Mouse (Mus musculus): ENCODE measurements around the gene Ctrl.
"Not testable (repeated sequence)": the region's sequence is repeated elsewhere in the genome, so short reads cannot be mapped to it uniquely, and the experiment has no call there.

The Ctrl gene

DNA sequence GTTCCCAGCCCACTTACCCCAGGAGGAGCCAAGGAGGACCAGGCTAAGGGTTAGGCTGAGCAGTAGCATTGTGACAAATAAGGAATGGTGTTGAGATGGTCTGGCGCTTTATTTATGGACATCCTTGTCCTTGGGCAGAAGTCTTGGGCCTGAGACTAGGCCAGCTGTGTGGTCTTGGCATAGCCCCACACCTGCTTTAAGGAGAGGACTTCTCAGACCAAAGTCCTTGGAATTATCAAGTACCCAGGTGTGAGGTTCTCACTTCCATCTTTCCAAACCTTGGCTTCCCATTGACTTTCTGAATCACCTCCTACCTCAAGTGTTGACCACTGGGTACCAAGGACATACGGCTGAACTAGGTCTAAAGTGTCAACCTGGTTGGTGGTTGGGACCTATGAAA lies at the start of gene Ctrl:
Ctrl (minus strand) TSS at position 101 of the 400 bp plus-strand sequence.
- DNase-seq (ENCODE audit: low read depth), result no peak

DNA sequence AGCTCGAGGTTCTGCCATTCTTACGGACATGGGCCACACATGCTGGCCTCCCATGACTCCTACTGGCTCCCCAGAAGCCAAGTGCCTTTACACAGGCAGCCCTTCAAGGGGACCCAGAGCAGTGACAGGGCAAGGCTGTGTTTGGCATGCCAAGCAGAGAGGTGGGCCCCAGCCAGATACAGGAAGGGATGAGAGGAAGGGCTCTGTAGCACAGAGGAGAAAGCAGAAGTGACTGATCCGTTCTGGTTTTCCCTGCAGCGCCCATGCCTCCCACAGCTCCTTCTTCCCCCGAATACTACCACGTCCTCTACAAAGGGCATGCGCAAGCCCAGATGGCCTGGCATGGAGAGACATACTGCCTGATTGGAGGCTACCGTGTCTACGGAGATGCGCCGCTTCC lies 49.7 kb upstream of the Ctrl start:
- DNase-seq (ENCODE audit: low read depth), result not testable (repeated sequence)

DNA sequence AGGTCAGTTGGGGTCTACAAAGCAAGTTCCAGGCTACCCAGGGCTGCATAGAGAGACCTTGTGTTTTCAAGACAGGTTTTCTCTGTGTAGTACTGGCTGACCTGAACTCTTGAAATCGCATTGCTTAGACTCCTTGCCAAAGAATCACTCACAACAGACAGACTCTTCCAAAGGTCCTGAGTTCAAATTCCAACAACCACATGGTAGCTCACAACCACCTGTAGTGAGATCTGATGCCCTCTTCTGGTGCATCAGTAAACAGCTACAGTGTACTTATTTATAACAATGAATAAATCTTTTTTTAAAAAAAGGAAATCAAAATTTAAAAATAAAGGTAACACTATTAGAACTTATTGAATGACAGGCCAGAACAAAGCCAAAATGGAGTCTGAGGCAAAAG lies 47.5 kb upstream of the Ctrl start:
- DNase-seq (ENCODE audit: low read depth), result no peak

DNA sequence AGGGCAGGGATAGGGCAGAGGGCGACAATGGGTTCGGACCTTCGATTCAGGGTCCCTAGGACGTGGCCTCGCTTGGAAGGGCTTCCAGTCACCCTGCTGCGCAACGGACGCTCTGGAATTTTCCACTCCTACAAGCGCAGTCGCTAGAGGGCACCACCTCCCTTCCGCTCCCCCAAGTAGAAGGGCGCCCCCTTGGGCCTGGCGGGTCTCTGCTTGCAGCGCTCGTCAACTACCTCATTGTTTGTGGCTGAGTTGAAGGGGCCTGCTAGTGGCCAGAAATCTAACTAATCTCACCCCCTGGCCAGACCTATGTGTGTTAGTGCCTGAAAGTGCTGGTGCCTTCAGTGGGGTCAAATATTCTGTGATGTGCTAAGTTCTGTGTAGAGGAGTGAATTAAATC lies 45.7 kb upstream of the Ctrl start, which contains the start of gene Dpep3:
Dpep3 (minus strand) TSS at position 105 of the 400 bp plus-strand sequence.
- DNase-seq (ENCODE audit: low read depth), result no peak

DNA sequence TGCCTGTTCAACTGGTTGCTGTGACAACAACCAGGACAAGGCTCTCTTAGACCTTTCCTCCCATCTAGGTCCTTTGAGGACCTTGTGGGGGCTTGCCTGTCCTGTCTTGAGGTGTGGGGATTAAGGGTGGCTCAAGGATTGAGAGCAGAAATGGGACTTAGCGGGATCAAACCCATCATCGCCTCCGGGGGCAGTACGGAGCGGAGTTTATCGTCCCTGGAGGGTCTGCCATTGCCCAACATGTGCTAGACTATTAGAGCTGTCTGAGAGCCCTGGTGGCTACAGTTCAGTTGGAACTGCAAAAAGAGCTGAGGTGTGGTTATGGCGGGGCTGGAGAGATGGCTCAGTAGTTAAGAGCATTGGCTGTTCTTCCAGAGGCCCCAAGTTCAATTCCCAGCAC lies 41.7 kb upstream of the Ctrl start:
- DNase-seq (ENCODE audit: low read depth), result no peak

DNA sequence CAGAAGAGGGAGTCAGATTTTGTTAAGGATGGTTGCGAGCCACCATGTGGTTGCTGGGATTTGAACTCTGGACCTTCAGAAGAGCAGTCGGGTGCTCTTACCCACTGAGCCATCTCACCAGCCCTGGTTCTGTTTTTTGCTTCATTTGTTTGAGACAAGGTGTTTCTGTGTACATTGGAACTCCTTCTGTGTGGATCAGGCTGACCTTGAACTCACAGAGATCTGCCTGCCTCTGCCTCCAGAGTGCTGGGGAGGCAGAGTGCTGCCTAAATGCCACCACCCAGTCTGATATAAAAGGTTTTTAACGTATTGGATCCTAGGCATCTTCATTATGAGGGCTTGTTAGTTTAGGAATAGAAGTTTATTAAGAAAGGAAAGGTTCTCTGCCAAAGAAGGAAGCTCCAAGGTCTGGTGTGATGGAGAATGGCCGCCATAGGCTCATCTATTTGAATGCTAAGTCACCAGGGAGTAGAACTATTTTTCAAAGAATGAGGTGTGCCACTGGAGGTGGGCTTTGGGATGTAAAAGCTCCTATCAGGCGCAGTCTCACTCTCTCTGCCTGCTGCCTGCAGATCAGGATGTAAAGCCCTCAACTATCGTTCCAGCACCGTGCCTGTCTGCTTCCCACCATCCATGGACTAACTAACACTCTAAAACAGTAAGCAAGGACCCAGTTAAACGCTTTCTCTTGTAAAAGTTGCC lies 37.5 kb upstream of the Ctrl start:
- DNase-seq (ENCODE audit: low read depth), result no peak

DNA sequence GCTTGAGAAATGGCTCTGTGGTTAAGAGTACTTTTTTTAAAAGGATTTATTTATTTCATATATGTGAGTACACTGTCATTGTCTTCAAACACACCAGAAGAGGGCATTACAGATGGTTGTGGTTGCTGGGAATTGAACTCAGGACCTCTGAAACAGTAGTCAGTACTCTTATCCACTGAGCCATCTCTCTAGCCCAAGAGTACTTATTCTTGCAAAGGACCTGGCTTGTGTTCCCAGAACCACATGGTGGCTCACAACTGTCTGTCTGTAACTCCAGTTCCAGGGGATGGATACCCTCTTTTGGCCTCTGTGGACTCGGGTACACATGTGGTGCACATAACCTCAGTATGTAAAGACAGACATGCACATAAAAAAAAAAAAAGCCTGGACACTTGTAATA lies 35.7 kb upstream of the Ctrl start:
- DNase-seq (ENCODE audit: low read depth), result no peak

DNA sequence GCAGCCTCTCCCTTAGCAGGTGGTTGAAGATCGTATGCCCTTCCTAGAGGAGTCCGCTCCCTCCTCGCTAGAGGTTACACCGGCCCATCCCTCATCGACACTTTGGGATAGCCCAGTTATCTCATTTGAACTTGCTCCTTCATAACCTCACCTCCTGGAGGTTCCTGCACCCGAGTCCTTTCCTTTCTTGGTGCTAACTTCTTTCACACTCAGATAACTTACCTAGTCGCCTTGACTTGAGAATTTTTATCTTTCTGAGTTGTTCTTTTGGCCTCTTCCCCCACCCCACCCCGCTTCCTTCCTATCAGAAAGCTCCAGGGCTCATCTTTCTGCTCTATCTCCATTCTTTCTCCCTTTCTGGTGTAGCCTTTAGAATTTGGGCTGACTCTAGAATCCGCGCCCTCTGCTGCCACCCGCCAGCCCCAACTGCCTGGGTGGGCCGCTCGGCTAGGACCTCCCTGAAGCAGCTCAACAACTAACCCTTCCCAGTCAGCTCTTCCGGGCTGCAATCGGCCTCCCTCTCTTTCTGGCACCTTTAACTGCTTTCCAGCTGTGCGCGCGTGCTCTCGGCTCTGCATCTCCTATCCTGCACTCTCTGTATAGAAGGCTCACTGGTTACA lies 33.1 kb upstream of the Ctrl start:
- DNase-seq (ENCODE audit: low read depth), result no peak

DNA sequence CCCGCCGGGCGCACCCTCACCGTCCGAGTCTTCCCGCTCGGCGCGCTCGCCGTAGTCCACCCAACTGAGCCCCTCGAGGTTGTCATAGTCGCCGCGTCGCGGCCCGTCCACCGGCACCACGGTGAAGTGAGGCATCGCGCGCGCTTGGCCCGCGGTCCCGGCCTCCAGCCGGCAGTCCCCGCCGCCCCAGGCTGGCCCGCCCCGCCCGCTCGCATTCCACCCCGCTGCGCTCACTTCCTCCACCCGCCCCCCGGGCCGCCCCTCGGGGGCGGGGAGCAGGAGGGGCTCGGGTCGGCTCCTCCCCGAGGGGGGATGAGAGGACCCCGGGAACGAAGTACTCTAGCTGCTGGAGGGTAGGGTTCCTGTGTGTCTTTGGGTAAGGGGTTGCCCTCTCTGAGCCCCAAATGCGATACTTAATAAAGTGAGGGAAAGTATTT lies 32.3 kb upstream of the Ctrl start, which contains the start of gene Slc12a4:
Slc12a4 (minus strand) TSS at position 193 of the 437 bp plus-strand sequence.
- peak; percentile 75 for DNase-seq (ENCODE audit: low read depth)

DNA sequence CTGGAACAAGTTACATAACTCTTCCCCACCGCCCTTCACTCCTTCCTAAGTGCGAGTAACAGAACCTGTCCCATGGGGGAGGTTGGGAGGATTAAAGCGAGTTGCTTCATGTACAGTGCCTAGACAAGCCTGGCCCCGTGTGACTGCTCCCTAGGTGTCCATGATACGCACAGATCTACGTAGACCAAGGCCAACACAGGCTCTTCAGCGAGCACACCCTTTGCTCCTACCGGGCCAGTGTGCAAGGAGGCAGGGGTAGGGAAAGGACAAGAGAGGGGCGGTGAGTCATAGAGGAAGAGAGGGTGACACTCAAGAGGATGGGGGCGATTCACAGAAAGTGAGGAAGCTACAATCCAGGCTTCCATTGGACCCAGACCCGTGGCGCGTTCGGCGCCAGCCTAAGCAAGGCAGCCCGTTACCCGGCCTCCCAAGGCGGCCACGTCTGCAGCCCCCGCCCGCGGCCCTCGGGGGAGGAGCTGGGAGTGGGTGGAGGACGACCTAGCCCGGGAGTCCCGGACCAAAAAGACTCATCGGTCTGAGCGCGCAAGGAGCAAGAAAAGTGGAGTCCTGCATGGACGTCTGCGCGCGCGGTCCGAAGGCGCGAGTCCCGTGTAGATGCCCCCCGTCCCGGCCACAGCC lies 31.7 kb upstream of the Ctrl start:
- peak; percentile 53 for DNase-seq (ENCODE audit: low read depth)

DNA sequence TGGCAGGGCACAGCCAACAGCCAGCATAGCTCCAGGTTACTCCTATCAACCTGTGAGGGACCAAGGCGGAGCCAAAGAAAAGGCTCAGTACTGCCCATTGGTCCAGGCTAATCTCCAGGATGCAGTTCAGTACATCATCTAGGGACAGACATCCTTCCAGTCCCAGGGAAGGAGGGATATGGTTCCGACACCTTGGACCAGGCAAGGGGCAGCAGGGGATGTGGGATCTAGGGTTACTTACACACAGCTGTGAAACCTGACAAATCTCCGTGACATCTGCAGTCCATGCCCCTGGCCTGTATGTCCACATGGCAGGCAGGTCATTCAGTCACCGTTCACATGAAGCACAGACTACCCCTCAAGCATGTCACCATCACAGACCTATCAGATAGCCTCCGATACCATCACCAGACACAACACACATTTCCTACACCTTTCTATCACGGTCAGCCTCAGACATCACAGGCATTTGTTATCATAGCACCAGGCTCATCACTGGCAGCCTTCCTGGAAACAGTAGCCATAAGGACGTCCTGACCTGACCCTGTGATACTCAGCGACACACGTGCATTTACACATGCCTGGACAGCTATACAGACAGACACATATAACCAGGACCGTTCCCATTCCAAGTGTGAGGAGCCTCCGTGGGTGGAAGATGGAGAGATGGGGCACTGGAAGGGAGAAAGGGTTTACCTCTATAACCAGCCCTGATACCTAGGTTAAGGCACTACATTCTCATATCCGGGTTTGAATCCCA lies 31.0 kb upstream of the Ctrl start:
- DNase-seq (ENCODE audit: low read depth), result no peak

DNA sequence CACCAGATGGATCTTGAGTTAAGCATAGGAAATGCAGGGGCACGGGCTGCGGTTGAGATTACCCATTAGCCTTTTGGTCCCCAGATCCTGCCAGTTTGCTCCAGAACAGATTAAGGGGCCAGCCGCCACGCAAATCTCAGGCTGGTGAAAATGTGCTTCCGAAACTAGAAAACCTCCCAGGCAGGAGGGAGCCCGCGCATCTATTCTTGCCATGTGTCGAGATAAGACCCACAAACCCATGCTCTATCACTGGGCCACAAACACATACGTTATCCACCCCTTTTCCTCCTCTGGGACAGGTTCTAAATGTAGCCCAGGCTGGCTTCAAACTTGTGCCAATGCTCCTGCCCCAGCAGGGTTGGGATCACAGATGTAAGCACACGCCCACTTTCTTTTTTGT lies 27.9 kb upstream of the Ctrl start:
- no peak for DNase-seq (ENCODE audit: low read depth)

DNA sequence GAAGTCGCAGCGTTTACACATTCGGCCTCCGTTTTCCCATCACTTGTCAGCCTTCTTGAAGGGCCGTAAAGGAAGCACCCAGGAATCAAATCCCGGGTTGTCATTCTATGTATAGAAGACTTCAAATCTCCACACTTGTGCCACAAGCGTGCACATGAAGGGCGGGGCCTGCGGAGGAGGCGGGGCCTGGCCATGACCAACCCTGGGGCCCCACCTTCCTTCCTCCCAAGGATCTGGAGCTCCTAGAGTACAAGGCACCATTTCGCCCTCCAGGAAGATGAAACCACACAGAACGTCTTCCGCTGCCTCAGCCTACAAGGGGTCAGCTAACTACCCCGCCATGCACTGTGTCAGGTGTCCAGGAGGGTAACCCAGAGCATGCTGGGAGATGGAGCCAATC lies 27.4 kb upstream of the Ctrl start:
- no peak for DNase-seq (ENCODE audit: low read depth)

DNA sequence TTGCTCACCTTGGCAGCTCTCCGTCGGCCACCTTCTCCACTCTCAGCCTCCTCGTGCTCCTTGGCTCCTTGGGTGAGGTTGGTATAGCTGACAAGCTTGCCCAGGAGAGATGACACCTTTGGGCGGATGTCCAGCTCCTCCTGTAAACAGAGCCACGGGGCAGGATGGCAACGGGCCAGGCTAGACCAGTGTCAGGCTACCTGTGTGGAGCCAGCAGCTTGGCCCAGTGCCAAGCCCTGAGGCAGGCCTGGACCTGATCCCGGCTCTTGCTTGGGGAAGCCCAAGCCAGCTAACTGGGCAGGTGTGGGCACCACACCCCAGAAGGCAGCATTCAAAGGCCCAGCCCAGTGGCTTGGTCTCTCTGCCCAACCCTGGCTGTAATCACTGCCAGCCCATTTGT lies 25.7 kb upstream of the Ctrl start:
- DNase-seq (ENCODE audit: low read depth), result no peak

DNA sequence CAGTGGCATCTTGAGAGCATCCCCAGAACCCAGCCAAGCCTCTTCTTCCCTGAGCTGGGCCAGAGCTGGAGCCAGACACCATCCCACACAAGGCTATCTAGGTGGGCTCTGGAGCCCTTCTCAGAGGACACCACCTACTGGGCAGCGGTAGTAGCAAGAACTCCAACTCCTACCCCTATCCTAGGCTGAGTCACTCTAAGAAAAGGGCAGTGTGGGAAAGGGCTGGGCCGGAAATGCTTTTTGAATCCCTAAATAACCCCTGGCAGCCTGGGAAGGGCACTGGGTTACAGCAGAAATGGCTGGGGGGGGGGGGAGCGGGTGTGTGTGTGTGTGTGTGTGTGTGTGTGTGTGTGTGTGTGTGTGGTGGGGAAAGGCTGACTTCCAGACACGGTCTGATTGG lies 24.2 kb upstream of the Ctrl start:
- no peak for DNase-seq (ENCODE audit: low read depth)

DNA sequence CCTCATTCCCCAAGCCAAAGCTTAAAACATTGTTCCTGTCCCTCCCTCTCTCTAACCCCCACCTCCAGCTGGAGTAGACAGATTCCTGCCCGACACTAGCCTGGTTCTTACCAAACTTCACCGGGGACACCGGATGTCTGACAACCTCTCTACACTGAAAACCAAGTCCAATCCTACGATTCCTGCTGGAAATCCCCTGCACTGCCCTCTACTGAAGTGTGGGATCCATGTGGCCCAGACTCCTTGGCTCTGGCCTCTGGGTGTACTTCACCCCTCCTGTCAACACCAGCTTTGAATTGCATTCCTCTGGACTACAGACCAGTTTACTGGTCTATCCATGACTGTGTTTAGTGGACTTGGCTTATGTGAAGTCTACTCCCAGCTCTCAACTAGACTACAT lies 22.9 kb upstream of the Ctrl start:
- no peak for DNase-seq (ENCODE audit: low read depth)

DNA sequence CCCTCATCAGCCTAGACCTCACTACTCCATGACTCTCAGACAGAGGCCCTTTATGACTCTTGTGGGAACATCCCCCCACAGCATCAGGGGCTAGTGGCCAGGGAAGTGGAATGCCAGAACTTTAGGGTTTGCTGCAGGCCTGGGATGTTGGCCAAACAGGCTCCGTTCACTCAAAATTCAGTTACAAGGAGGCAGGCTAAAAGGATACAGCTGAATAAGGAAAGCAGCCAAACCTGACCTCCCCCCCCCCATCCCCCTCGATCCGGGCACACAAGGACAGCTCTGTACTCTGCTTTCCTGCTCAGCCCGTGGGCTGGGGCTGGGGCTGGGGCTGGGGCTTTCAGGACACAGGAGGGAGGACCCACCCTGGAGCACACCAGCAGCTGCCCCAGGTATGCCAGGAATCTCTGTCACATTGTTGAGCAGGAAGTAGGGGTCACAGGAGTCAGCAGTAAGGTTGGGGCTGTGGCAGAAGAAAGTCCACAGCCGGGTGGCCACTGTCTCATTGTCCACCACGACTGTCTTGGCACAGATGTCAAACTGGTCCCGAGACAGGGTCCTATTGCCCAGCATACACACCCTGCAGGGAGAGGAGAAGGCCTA lies 17.5 kb upstream of the Ctrl start:
- no peak for DNase-seq (ENCODE audit: low read depth)

DNA sequence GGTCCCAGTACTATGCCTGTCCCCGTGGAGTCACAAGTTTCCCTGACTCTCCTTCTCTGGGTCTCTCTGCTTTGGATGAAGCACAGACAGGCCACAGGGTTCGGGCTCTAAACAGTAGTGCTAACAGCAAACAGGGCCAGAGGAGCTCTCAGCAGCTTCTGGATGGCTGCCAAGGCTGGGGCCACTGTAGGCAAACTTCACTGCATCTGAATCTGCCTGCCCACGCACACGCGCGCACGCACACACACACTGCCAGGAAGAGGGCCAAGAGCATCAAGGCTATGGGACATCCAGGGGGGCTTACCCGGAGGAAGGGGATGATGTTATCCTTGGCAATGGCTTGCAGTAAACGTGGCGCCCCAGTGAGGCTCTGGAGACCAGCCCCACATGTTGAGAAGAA lies 15.7 kb upstream of the Ctrl start:
- DNase-seq (ENCODE audit: low read depth), result no peak

DNA sequence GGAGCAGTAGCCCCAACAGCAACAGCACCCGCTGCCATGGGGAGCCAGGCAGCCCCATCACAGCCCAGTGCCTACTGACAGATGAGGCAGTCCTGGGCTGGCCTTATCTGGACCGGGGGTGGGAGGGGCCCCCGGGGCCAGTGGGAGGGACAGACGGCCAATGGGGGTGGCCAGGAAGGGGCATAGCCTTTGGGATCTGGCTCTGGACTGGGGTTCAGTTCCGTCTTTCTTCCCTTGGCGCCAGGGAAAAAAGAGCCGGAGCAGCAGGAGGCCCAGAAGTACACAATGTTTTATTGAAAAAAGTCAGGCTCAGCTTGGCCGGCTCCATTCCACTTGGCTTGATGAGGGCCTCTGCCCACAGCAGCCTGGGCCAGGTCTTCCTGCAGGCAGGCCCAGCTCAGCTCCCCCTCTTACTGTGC lies 9.7 kb upstream of the Ctrl start, which contains the start of gene Lcat:
Lcat (minus strand) TSS at position 62 of the 419 bp plus-strand sequence.
- no peak for DNase-seq (ENCODE audit: low read depth)

DNA sequence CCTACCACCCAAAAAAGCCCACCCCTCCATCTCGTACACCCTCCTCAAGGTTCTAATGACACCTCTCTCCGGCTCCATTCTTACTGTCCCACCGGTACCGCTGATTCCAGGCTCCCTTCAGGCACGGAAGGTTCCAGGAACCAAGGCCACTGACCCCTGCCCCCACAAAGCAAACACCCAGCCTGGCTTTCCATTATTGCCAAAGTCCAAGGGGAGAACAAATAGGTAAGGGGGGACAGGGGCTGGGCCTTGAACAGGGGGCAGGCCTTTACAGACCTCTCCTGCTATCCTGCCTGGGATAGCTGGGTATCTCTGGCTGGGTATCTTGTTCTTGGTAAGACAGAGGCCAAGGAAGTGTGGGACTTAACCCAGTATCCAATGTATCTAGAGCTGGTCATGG lies 8.9 kb upstream of the Ctrl start:
- no peak for DNase-seq (ENCODE audit: low read depth)

DNA sequence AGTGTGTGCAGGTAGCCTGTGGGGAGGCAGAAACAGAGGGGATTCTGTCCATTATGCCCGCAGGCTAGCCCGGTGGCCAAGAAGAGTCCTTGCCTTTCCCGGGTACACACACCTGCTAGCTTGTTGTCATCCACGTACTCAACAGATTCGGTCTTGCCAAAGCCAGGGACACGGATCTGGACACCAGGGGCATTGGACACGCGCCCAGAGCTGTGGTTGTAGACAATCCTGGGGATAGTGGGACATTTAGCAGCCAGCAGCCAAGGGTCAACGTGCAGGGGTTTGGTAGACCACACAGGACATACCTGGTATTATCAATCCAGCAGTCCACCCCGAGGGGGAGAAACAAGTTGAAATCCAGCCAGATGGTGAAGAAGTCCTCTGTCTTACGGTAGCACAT lies 8.4 kb upstream of the Ctrl start:
- no peak for DNase-seq (ENCODE audit: low read depth)

DNA sequence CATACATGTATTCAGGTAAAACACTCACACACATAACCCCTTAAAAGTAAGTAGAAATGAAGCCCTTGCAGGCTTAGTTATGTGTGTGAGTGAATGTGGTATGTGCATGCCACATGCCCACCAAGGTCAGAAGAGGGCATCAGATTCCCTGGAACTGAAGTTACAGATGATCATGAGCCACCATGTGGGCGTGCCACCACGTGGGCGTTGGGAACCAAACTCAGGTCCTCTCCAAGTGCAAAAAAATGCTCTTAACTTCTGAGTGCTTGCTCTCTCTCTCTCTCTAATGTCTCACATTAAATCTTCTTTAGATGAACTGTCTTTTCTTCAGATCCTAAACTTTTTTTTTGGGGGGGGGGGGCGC lies 4.6 kb upstream of the Ctrl start, which contains the start of gene Psmb10:
Psmb10 (minus strand) TSS at position 139 of the 364 bp plus-strand sequence.
- no peak for DNase-seq (ENCODE audit: low read depth)

Data from c-Kit-positive CD71-negative TER-119-negative erythroid progenitor cells, embryonic 14.5 days (primary cell).